Mouse (Mus musculus): ENCODE measurements around the gene Gosr1. TPM values are rescaled to one million over a fixed set of nuclear protein-coding genes. Genes with fewer than 3 reads are reported as not detected.
"Not testable (repeated sequence)": the region's sequence is repeated elsewhere in the genome, so short reads cannot be mapped to it uniquely, and the experiment has no call there.

Gosr1 gene
- total RNA-seq (2021), result 10 to 100 TPM; 46.7 to 54.8 TPM

DNA sequence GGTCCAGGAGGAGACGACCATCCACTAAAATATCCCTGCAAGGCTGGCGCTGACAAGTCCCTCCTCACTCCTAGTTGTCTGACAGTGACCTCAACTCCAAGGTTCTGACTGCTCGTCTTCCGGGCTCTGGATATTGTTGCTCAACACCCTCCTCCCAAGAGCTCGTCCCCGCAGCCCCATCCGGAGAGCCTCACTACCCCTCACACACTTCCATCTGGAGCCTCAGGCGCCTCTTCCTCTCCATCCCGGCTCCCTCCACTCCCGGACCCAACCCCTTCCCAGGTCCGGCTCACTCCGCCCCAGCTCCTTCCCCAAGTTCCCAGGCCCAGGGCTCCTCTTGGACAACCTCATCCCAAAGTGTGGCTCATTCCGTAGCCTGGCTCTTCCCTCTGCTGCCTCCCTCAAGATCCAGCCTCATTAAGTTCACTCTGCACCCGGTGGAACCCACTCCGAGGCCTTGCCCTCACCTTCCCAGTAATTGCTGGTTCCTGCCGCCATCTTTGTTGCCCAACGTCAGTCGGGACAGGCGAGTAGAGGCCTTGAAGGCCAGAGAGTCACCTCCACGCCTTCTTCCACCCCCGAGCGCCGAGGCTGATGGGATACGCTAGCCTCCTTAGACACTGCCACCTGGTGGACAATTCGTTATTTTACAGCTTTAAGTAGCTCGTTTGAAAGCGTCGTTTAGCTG, at the start of gene Gosr1:
Gene Gosr1, minus strand, starts transcription at position 527 of the 688 bp plus-strand sequence.
- DNase-seq (ENCODE audit: low spot score in 2 of 2), result peak; percentile 89 to 92

DNA sequence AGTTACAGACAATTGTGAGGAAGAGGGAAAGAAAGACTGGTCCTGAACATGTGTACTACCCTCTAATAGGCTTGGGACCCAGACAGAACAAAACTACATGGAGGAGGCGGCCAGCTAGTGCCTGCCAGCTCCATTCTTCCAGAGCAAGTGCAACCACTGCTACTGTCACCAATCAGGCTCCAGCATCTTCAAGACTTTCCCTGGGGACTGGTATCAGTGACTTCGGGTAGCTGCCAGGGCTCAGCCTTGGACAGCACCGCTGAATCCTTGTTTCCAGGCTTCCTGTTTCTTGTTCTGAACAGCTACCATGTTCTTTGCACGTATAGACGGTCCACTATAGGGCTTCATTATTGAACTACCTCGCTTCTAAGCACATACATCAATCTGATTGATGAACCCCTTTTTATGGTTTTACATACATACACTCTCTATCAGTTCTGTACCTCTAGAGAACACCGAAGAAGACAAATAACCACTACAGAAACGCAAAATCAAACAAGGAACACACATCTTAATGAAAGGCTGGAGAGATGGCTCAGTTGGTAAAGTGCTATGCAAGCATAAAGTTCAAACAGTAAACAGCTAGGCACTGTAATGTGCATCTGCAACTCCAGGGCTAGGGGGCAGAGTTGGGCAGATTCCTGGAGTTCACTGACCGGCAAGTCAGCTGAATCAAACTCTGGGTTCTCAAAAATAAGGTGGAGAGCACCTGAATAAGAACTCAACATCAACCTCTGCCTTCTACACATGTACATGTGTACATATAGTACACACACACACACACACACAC, 47.5 kb upstream of the Gosr1 start:
- intact Hi-C loops (cut with DNase I), result no loop called here
- DNase-seq (ENCODE audit: low spot score in 2 of 2), result no peak

More for the DNA sequence above, at the start of gene Gosr1:
- intact Hi-C loops (cut with DNase I), result loop anchor here (1.0 kb wide), 2 partner anchors 86 to 108 kb away; no protein-coding TSS in a partner anchor

DNA sequence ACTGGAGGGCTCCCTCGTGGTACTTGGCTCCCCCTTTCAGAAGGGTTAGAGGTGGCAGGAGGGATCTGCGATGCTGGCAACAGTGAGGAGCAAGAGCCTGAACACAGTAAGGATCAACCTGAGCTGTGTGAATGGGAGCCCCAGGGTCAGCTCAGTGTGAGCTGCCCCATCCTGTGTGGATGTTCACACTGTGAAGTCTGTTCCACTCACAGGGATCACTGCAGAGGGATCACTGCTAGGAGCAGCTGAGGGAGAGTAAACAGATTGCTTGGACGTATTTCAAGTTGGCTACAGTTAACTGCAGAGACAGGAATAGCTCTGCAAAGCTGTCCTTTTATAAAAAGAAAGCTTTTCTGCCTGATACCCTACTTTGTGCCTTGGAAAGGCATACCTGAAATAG, 46.1 kb upstream of the Gosr1 start:
- intact Hi-C loops (cut with DNase I), result no loop called here
- peak in 1 of 2 experiments; percentile 21 for DNase-seq (ENCODE audit: low spot score in 2 of 2)

DNA sequence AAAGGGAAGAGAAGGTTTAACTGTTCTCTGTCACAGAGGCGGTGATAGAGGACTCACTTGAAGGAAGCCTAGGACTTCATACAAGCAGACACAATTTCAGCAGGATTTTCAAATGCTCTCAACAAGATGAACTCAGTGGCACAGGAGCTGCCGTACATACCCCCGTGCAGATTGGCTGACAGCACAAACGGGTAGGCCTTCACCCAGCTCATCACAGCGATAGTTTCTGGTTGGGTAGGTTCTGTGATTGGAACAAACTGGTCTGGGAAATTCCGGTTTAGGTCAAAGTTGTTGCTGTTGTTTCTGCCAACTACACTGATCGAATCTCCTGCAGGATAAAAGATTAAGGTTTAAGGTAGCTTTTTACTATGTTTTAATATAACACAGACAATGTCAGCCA, 45.2 kb upstream of the Gosr1 start:
- no peak for DNase-seq (ENCODE audit: low spot score in 2 of 2)
- intact Hi-C loops (cut with DNase I), result no loop called here

DNA sequence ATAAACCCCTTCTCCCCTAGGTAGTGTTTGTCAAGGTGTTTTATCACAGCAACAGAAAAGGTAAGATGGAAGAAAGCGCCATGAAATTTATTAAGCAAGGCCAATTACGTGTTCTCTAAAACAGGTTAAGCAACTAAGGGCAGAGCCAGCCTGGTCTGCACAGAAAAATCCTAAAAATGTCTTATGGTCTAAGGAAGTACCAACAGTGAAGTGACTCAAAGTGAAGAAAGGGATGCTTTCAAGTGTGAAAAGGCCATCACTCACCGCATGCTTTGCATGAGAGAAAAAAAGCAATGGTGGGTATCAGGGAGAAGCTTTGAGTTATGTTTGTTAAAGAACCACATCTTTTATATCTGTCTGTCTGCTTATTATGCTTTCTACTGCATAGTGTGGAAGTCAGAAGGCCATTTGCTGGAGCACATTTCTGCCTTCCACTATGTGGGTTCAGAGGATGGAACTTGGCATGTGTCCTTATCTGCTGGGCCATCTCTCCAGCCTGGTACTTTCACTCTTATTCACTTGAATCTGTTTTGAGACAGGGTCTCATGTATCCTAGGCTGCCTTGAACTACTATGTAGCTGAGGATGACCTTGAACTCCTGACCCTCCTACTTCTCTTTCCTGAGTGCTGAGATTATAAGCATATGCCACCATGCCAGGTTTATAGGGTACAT, 43.8 kb upstream of the Gosr1 start:
- intact Hi-C loops (cut with DNase I), result no loop called here
- DNase-seq (ENCODE audit: low spot score in 2 of 2), result no peak

DNA sequence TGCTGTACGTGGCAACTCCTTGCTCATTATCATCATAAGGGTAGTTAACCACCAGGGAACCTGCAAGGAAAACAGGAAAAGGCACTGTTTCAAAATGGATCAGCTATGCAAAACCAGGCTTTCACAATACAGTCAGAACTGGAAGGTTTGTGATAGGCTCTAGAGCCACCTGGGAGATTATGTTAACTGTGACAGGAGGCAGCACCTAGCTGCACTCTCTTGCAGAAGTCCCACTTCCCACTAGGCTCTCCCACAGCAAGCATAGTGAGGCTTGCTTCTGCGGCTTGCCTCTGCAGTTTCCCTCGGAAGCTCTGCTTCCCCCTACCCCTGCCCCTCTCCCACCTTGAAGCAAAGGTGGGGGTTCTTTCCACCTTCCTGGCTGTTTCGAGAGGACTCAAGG, 42.6 kb upstream of the Gosr1 start:
- intact Hi-C loops (cut with DNase I), result no loop called here

DNA sequence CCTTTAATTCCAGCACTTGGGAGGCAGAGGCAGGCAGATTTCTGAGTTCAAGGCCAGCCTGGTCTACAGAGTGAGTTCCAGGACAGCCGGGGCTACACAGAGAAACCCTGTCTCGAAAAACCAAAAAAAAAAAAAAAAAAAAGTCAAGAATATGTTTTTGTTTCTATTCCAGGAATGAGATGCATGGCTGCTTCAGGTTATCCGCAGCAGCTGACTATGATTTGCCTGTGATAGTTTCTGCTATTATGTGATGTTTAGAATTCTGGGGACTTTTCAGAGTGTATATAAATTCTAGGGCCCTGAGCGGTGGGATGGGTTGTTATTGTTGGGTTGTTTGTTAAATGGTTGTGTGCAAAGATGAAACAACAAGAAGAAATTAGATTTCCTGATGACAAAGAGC, 41.7 kb upstream of the Gosr1 start:
- intact Hi-C loops (cut with DNase I), result not testable (repeated sequence)

More for the DNA sequence above, 42.6 kb upstream of the Gosr1 start:
- DNase-seq (ENCODE audit: low spot score in 2 of 2), result no peak

DNA sequence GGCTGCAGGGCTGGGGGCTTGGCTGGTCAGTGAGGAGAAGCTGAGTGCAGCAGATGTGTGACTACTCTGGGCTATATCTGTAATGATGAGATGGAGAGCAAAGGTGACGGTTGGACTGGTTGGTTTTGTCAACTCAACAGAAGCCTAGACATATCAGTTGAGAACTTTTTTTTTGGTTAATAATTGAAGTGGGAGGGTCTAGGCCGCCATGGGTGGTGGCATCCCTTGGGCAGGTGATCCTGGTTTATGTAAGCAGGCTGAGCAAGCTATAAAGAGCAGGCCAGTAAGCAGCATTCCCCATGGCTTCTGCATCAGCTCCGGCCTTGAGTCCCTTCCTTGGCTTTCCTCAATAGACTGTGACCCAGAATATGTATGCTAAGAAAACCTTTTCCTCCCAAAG, 39.9 kb upstream of the Gosr1 start:
- no peak for DNase-seq (ENCODE audit: low spot score in 2 of 2)
- intact Hi-C loops (cut with DNase I), result no loop called here

More for the DNA sequence above, 41.7 kb upstream of the Gosr1 start:
- DNase-seq (ENCODE audit: low spot score in 2 of 2), result not testable (repeated sequence)

DNA sequence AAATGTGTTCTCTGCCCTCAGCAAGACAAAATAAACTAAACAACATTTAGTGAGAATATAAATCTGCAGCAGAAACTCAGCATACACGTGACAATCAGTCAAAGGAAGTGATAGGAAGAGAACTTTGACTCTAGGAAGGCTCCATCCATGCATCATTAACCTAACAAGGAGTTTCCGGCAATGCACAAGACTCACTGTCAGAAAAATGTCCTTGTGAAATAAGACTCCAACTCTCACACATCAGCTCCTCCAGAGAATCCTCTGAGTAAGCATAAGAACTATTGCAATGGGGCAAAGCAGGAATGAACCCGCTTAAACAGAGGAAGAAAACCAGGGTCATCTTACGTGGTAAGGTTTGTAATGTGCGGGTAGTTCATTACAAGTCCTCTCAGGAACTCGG, 33.9 kb upstream of the Gosr1 start:
- intact Hi-C loops (cut with DNase I), result no loop called here
- no peak for DNase-seq (ENCODE audit: low spot score in 2 of 2)

DNA sequence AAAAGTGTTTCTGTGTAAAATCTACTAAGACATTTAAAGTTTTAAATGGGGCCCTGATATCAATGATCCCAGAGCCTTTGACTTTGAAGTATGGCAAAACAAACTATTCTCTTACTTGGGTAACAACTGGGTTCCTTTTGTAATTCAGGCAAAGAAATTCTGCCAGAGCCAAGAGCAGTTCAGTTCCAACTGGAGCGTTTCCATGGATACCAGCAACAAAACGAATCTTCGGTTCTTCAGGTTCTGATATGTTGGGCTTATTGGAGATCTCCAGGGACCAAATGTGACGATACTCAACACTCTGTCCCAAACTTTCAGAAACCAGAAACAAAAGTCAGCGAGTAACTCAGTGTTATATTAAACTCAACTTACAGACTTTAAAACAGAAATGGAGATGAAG, 31.9 kb upstream of the Gosr1 start:
- DNase-seq (ENCODE audit: low spot score in 2 of 2), result no peak
- intact Hi-C loops (cut with DNase I), result no loop called here

DNA sequence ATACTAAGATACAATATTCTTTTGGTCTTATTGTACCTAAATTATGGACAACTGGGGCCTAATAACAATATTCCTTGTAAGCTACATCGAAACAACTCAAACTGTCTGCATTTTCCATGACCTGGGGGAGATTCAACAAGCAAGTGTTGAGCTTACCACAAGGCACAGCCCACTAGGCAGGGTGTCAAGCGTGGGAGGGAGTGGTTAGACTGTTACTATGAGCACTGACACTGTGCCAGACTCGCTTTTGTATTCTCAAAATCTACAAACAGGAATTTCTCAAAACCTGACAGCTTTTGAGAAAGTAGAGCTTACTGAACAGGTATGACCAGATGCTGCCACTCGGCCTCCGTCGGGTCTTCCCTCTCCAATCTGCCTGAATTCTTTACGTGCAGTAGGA, 28.0 kb upstream of the Gosr1 start:
- intact Hi-C loops (cut with DNase I), result no loop called here
- no peak for DNase-seq (ENCODE audit: low spot score in 2 of 2)

DNA sequence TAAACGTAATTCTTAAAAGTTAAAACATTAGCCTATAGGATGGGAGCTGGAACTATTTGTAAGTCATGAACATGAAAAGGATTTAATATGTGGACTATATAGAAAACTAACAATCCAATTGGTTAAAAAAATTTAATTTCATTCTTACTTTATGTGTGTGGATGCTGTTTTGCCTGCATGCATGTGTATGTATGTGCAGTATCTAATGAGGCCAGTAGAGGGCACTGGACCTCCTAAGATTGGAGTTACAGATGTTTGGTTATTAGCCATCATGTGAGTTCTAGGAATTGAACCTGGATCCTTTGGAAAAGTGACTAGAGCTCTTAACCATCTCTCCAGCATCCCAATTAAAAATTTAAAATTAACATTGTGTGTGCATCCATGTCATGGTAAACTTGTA, 25.9 kb upstream of the Gosr1 start:
- intact Hi-C loops (cut with DNase I), result loop anchor here (2.0 kb wide), 1 partner anchor 106 kb away; no protein-coding TSS in a partner anchor

DNA sequence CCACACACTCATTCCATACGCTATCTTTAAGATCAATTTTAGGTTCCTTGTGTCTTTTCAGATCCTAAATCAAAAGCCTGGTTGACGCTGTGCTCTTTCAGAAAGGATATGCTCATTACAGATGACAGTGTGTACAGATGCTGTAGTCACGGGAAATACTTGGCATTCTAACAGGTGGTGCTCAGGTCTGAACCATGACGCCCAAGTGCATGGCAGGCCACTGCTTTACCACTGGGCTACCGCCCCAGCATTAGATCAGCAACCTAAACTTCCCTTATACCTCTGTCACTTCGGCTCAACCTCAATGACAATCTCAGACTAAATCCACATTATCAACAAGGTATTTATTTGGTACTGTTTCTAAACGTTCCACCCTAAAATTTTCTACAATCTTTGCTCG, 12.2 kb upstream of the Gosr1 start:
- DNase-seq (ENCODE audit: low spot score in 2 of 2), result no peak
- intact Hi-C loops (cut with DNase I), result no loop called here

More for the DNA sequence above, 25.9 kb upstream of the Gosr1 start:
- DNase-seq (ENCODE audit: low spot score in 2 of 2), result peak in 1 of 2 experiments; percentile 15

DNA sequence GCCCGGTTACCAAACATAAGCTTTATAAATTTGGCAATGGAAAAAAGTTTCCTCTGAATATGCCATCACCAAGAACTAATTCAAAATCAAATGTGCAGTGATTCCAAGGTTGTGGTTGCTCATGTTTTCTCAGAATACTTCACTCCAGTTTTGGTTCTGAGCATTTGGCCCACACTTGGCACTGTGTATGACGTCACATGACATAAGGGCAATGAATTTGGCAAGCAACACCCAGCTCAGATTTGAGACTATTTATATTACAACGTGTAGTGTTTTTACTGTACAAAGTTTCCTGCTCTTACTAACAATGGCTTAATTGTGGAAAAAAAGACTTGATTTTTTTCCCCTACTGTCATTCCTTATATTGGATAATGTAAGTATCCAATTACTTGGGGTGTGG, 10.4 kb upstream of the Gosr1 start:
- DNase-seq (ENCODE audit: low spot score in 2 of 2), result no peak
- intact Hi-C loops (cut with DNase I), result no loop called here

DNA sequence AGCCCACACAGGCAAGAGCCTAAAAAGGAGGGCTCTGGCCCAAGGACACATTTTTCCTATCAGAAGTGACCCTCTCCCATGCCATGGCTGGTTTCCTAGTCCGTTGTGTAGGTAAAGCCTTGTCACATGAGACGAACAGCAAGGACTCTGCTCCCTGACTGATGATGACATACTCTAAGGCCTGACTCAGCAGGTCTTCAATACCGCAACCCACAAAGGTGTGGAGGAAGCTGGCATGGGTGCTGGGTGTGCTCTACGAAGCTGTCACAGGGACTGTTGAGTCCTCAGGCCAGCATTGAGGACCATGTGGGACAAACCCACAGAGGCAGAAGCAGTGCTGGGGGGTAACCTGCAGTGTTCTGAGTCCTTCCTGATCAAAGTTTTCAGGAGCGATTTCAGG, 7.2 kb upstream of the Gosr1 start:
- intact Hi-C loops (cut with DNase I), result no loop called here

DNA sequence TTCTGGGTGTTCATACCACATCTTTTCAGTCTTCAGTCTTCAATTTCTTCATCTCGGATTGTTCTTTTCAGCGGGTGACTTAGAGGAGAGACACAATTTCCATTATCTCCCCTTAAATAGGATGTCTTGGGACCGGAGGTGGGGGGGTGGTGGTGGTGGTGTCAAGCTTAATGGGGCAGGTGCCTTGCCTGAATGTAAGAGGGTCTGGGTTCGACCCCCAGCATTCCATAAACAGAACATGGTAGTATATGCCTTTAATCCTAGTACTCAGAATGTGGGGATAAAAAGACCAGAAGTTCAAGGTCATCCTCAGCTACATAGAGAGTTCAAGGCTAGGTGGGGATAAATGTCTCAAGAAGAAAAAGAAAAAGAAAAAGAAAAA, 353 bp upstream of the Gosr1 start:
- no peak for DNase-seq (ENCODE audit: low spot score in 2 of 2)
- intact Hi-C loops (cut with DNase I), result loop anchor here (1.0 kb wide), 2 partner anchors 86 to 108 kb away; no protein-coding TSS in a partner anchor

More for the DNA sequence above, 7.2 kb upstream of the Gosr1 start:
- no peak for DNase-seq (ENCODE audit: low spot score in 2 of 2)

DNA sequence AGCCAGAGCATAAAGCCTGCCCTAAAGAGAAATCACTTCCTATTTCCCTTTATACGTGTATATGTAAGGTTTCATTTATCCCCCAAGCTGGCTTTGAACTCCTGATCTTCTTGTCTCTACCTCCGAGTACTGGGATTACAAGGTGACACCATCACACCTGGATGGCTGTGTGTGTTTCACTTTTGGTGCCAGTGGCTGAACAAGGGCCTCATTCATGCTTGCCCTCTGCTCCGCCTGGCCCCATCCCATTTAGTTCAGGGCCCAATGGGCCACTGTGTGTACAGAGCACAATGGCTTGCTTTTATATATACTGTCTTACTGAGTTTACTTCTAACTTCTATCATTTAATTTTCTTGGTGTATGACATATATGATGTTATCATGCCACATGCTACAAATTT, 11.1 kb downstream of the Gosr1 start:
- no peak for DNase-seq (ENCODE audit: low spot score in 2 of 2)
- intact Hi-C loops (cut with DNase I), result no loop called here

DNA sequence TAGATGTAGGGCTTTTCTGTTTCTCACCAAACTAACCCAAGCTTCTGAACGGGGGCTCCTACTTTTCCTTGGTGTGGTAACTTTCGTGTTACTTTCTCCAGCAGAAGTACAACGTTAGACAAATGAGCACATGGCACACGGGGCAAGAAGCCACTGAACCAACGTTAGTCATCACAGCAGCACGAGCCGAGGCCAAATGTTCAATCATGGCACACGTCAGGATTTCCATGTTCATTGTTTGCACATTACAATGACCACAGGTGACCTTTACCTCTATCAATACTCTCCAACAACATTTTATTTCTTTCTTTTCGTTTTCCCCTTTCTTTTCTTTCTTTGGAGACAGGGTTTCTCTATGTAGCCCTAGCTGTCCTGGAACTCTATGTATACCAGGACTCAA, 14.6 kb downstream of the Gosr1 start:
- DNase-seq (ENCODE audit: low spot score in 2 of 2), result no peak
- intact Hi-C loops (cut with DNase I), result no loop called here

DNA sequence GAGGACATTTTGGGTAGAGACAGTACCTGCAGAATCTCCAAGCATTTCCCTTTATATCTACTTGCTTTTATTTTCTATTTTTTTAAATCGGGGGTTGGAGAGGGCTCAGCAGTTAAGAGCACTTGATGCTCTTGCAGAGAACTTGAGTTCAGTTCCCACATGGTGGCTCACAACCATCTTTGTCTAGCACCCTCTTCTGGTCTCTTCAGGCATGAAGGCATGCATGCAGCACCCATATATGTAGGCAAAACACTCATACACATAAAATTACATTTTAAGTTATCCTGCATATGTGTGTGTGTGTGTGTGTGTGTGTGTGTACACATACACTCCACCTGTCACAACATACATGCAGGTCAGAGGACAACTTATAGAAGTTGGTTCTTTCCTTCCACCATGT, 17.5 kb downstream of the Gosr1 start:
- DNase-seq (ENCODE audit: low spot score in 2 of 2), result no peak
- intact Hi-C loops (cut with DNase I), result no loop called here

DNA sequence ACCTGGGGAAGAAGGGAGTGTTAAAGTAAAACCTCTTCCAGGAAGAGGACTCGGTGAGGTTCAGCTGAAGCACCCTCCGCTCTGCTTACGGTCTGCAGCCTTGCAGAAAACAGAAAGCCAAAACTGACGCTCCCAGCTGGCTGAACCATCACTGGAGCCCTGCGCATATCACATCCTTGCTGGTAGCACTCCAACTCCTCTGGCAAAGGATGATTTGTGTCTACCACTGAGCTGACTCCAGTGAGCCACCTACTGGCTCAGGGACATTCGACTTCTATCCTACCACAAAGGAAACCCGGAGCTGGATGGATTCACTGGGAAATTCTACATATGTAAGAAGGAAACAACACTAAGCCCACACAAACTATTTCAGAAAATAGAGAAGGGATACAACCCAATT, 18.8 kb downstream of the Gosr1 start:
- peak; percentile 39 to 50 for DNase-seq (ENCODE audit: low spot score in 2 of 2)
- intact Hi-C loops (cut with DNase I), result no loop called here

All from left cerebral cortex, postnatal 36 days (tissue).